ENCODE assay signal across 24 mouse cellular contexts in the genomic region with DNA sequence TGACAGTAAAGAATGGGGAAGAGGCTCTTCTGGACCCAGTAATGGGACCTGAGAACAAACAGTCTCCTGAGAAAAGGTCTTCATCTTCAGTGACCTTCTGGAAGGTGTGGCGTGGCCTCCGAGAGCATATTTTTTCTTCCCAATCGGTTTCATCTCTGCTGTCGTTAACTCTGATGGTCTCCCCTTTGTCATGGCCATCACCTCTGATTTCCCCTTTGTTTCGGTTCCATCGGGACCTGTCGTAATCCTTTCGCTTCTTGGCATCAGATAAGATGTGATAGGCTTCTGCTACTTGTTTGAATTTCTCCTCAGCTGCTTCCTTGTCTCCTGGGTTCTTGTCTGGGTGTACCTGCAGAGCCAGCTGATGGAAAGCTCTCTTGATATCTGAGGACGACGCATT. TPM values are rescaled to one million over a fixed set of nuclear protein-coding genes. Genes with fewer than 3 reads are reported as not detected.
DNase-seq lines count a peak whose midpoint lies in the region; TF ChIP-seq lines count a peak whose summit lies in the region.
"Had no signal": no experiment of that assay in that cellular context is flagged by ENCODE, and none has a peak within 500 bp of the region (broad histone marks: within the 10 kb centered on the region; RNA-seq: fewer than 3 reads in every experiment).

No protein-coding gene starts in this region.

- no peaks in the 10 kb centered on the region for H3K27me3 ChIP-seq in testis, adult 2 months (ENCODE audit: control insufficient read depth, insufficient read depth, low read length)
- H3K27me3 ChIP-seq: embryonic facial prominence, embryonic 12.5 days; forebrain, embryonic 13.5 days; forebrain, embryonic 15.5 days had no signal

- no peak for TF ChIP-seq POLR2A in testis, adult 2 months (IDR thresholded peaks at IDR 0.05; ENCODE audit: control insufficient read depth, low read depth, low read length)

- H3K4me1 ChIP-seq in testis, adult 2 months (ENCODE audit: control insufficient read depth, insufficient read depth, low read length): peaks cover 2% of the 10 kb centered on the region; the same call in 1 of the 2 replicates
- H3K4me1 ChIP-seq in ES-E14 (ENCODE audit: control insufficient read depth in 2 of 2, insufficient read depth in 2 of 2, low read length in 2 of 2, poor library complexity in 1 of 2): no peaks in the 10 kb centered on the region
- H3K4me1 ChIP-seq: forebrain, embryonic 13.5 days; forebrain, embryonic 15.5 days had no signal

- no peak for TF ChIP-seq CTCF in testis, adult 2 months (IDR thresholded peaks at IDR 0.05; ENCODE audit: control insufficient read depth, insufficient read depth, insufficient replicate concordance, low read depth, low read length)

- no peak overlapping the region for H3K9ac ChIP-seq in ES-E14 (ENCODE audit: insufficient read depth, low read depth, low read length, poor library complexity, severe bottlenecking)
- H3K9ac ChIP-seq: embryonic facial prominence, embryonic 12.5 days; forebrain, embryonic 13.5 days; forebrain, embryonic 15.5 days; forebrain, postnatal 0 days had no signal

- no peak for DNase-seq in testis, postnatal 10 days (ENCODE audit: low spot score)
- peak; percentile 30 for DNase-seq in ES-E14 (ENCODE audit: low read depth, low spot score)
- no peak for DNase-seq in gastrocnemius, postnatal 36 days
- DNase-seq in cerebellum, postnatal 14 days: no peak
- DNase-seq: adrenal gland, adult 2 months; adrenal gland, postnatal 10 days; adrenal gland, postnatal 25 days; cerebellum, adult 11 months; cerebellum, adult 18-20 months; cerebellum, adult 8-10 months; cerebellum, adult 9-11 months; cerebellum, postnatal 25 days; forebrain, postnatal 0 days had no signal

- intact Hi-C loops in gastrocnemius, postnatal 36 days (cut with DNase I): no loop called here

- no peaks in the 10 kb centered on the region for H3K9me3 ChIP-seq in ES-E14 (ENCODE audit: control insufficient read depth, insufficient read depth, low read depth, low read length)
- H3K9me3 ChIP-seq: embryonic facial prominence, embryonic 10.5 days; embryonic facial prominence, embryonic 12.5 days; forebrain, embryonic 13.5 days; forebrain, embryonic 15.5 days had no signal

- peak overlapping the region; percentile 55 for H3K27ac ChIP-seq in testis, adult 2 months (ENCODE audit: control insufficient read depth, insufficient read depth, low read depth, low read length)
- no peak overlapping the region for H3K27ac ChIP-seq in ES-E14 (ENCODE audit: insufficient read depth, low read depth, low read length, poor library complexity, severe bottlenecking)
- H3K27ac ChIP-seq: embryonic facial prominence, embryonic 10.5 days; embryonic facial prominence, embryonic 12.5 days; forebrain, embryonic 13.5 days; forebrain, embryonic 15.5 days had no signal

- H3K4me3 ChIP-seq in testis, adult 2 months (ENCODE audit: control insufficient read depth, low read depth, low read length): peak overlapping the region; percentile 89
- no peak overlapping the region for H3K4me3 ChIP-seq in ES-E14 (ENCODE audit: insufficient read depth in 1 of 2, low read depth in 1 of 2, low read length in 2 of 2, poor library complexity in 1 of 2, severe bottlenecking in 1 of 2)
- H3K4me3 ChIP-seq: embryonic facial prominence, embryonic 10.5 days; embryonic facial prominence, embryonic 12.5 days; forebrain, embryonic 13.5 days; forebrain, embryonic 15.5 days had no signal

- H3K36me3 ChIP-seq in testis, adult 2 months (ENCODE audit: control insufficient read depth, insufficient read depth, low read length): no peaks in the 10 kb centered on the region
- H3K36me3 ChIP-seq in ES-E14 (ENCODE audit: control insufficient read depth, insufficient read depth, low read length, poor library complexity, severe bottlenecking): no peaks in the 10 kb centered on the region
- H3K36me3 ChIP-seq: embryonic facial prominence, embryonic 10.5 days; embryonic facial prominence, embryonic 12.5 days; forebrain, embryonic 15.5 days had no signal

- in situ Hi-C loops in ES-E14 (cut with MboI; ENCODE audit: low sequenced_read_pairs in 2 of 2, unreplicated experiment in 2 of 2): no loop called here

TF ChIP-seq in ES-E14, 5 proteins besides CTCF, POLR2A, EP300 and RAD21:
- no peak for TF ChIP-seq MAFK (IDR thresholded peaks at IDR 0.05; ENCODE audit: insufficient read depth, low read depth, low read length)
- no peak for TF ChIP-seq ZC3H11A (IDR thresholded peaks at IDR 0.05; ENCODE audit: borderline replicate concordance, low read depth, low read length)
- TF ChIP-seq CHD2 (IDR thresholded peaks at IDR 0.05; ENCODE audit: low read depth, low read length): no peak
- TF ChIP-seq ZNF384 (IDR thresholded peaks at IDR 0.05; ENCODE audit: low read depth, low read length): no peak
- TF ChIP-seq HCFC1 (IDR thresholded peaks at IDR 0.05; ENCODE audit: borderline replicate concordance, insufficient read depth, low read length): no peak

RNA-seq across cellular contexts. Expression of gene 4930503B20Rik, which starts 0.4 kb away (rescaled TPM):
- 205 and 256 TPM in 2 replicates for polyA plus RNA-seq in testis, adult 2 months (2012; rRNA removed)
- not detected in 2 replicates for total RNA-seq in ES-E14 (2012; rRNA removed)
- not detected for total RNA-seq in gastrocnemius, postnatal 36 days (2021)
- total RNA-seq: adrenal gland, adult 2 months; adrenal gland, postnatal 10 days; adrenal gland, postnatal 4 days; forebrain, postnatal 0 days had no signal
- polyA plus RNA-seq: adrenal gland, adult 2 months; C2C12; embryonic facial prominence, embryonic 10.5 days; embryonic facial prominence, embryonic 12.5 days; embryonic facial prominence, embryonic 14.5 days; forebrain, embryonic 11.5 days; forebrain, embryonic 13.5 days; forebrain, embryonic 15.5 days had no signal

RNA-seq across cellular contexts. Expression of gene Samd13, which starts 34.7 kb away (rescaled TPM):
- polyA plus RNA-seq in testis, adult 2 months (2012; rRNA removed): 0.71 TPM in 1 of 2 replicates, not detected in the other
- 0.45 TPM in 1 of 2 replicates, not detected in the other for total RNA-seq in ES-E14 (2012; rRNA removed)
- total RNA-seq in gastrocnemius, postnatal 36 days (2021): under 1 TPM; 0.39 to 0.82 TPM
- polyA plus RNA-seq: adrenal gland, adult 2 months; brain, embryonic 14.5 days had no signal

RNA-seq across cellular contexts. Expression of gene Dnase2b, which starts 35.3 kb away (rescaled TPM):
- polyA plus RNA-seq in testis, adult 2 months (2012; rRNA removed): not detected in 2 replicates
- not detected in 2 replicates for total RNA-seq in ES-E14 (2012; rRNA removed)
- total RNA-seq in gastrocnemius, postnatal 36 days (2021): not detected
- total RNA-seq: adrenal gland, adult 2 months; adrenal gland, postnatal 25 days; forebrain, postnatal 0 days; MEL had no signal
- polyA plus RNA-seq: adrenal gland, adult 2 months; brain, embryonic 14.5 days; C2C12; embryonic facial prominence, embryonic 10.5 days; embryonic facial prominence, embryonic 12.5 days; embryonic facial prominence, embryonic 14.5 days; forebrain, embryonic 11.5 days; forebrain, embryonic 13.5 days; forebrain, embryonic 15.5 days; forebrain, postnatal 0 days had no signal
